Mouse (Mus musculus): ENCODE measurements around the gene Fhl3. TPM values are rescaled to one million over a fixed set of nuclear protein-coding genes. Genes with fewer than 3 reads are reported as not detected.
"Not testable (repeated sequence)": the region's sequence is repeated elsewhere in the genome, so short reads cannot be mapped to it uniquely, and the experiment has no call there.

The Fhl3 gene
- polyA plus RNA-seq, 1 experiment from 2014 or later: 6.7 TPM

- H3K4me3 ChIP-seq: no peak overlapping the region
- H3K4me2 ChIP-seq: peak overlapping the region; percentile 79
- 4% methylated on average over 5 of the region's 5 CpGs for WGBS
- peaks cover 22% of the 10 kb centered on the region for H3K36me3 ChIP-seq
- no peaks in the 10 kb centered on the region for H3K9me3 ChIP-seq
- ATAC-seq (ENCODE audit: extremely low read depth, insufficient number of reproducible peaks, low FRiP score, low TSS enrichment): no peak
- H3K4me1 ChIP-seq: peaks cover 45% of the 10 kb centered on the region
- H3K27ac ChIP-seq (replicated peaks): no peak overlapping the region
- 0 out of 2 replicates have a peak overlapping the region, but pooled peaks have one; percentile 79 for H3K9ac ChIP-seq
- no peaks in the 10 kb centered on the region for H3K27me3 ChIP-seq (replicated peaks)
Measured at GRCm38 (mm10) chr4:124710776-124711291, 10.3 kb downstream of the Fhl3 start.

DNA sequence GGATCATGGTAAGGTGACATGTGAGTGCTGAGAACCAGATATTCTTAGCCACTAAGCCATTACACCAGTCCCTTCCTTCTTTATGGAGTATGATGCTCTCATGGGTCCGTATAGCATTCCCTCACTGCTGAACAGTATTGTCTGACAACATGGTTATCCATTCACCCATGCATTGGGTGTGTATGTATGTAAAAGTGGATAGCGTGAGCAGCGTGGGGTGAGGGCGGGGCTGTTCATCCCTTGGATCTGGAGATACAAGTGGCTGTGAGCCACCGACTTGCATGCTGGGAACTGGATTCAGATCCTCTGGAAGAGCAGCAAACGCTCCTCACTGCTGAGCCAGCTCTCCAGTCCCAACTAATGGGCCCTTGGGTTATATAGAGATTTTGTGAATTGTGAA, 12.1 kb downstream of the Fhl3 start:
- ATAC-seq (ENCODE audit: extremely low read depth, insufficient number of reproducible peaks, low FRiP score, low TSS enrichment): no peak
- no peak overlapping the region for H3K4me3 ChIP-seq

DNA sequence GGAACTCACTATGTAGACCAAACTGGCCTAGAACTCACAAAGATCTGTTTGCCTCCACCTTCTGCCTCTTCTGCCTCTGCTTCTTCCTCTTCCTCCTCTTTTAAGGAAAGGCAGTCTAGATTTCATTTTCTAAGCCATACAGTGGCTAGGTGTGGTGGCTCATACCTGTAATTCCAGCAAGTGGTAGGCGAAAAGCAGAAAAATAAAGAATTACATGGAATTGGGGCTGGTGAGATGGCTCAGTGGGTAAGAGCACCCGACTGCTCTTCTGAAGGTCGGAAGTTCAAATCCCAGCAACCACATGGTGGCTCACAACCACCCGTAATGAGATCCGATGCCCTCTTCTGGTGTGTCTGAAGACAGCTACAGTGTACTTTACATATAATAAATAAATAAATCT, 13.3 kb downstream of the Fhl3 start:
- not testable (repeated sequence) for H3K4me2 ChIP-seq; ATAC-seq (ENCODE audit: extremely low read depth, insufficient number of reproducible peaks, low FRiP score, low TSS enrichment); H3K9ac ChIP-seq; H3K9me3 ChIP-seq; H3K27ac ChIP-seq (replicated peaks); H3K27me3 ChIP-seq (replicated peaks); H3K4me3 ChIP-seq
- Histone ChIP-seq H3K4me1 (peaks cover 35% of the 10 kb centered on the region), H3K36me3 (peaks cover 32% of the 10 kb centered on the region)
- whole genome bisulfite sequencing: 72% methylated on average over 5 of the region's 5 CpGs

More for the DNA sequence above, 12.1 kb downstream of the Fhl3 start:
- Histone ChIP-seq H3K4me1 (peaks cover 46% of the 10 kb centered on the region), H3K4me2 (no peak overlapping the region), H3K36me3 (peaks cover 22% of the 10 kb centered on the region), H3K9ac (no peak overlapping the region), H3K9me3 (no peaks in the 10 kb centered on the region), H3K27me3 (replicated peaks) (no peaks in the 10 kb centered on the region), H3K27ac (replicated peaks) (no peak overlapping the region)
- 81% methylated on average over 6 of the region's 6 CpGs for WGBS

- peaks cover 26% of the 10 kb centered on the region for H3K4me1 ChIP-seq
- no peaks in the 10 kb centered on the region for H3K9me3 ChIP-seq
- no peaks in the 10 kb centered on the region for H3K27me3 ChIP-seq (replicated peaks)
- peak within 1 kb of the TSS; percentile 98 for H3K9ac ChIP-seq
- H3K4me2 ChIP-seq: peak within 1 kb of the TSS; percentile 90
- H3K36me3 ChIP-seq: peaks cover 41% of the 10 kb centered on the region
- ATAC-seq (ENCODE audit: extremely low read depth, insufficient number of reproducible peaks, low FRiP score, low TSS enrichment): peak; percentile 66; the same call in 1 of the 2 replicates
- WGBS: under 1% methylated on average over 57 of the region's 57 CpGs
- H3K27ac ChIP-seq (replicated peaks): peak within 1 kb of the TSS; percentile 71
- peak within 1 kb of the TSS; percentile 97 for H3K4me3 ChIP-seq
Measured at GRCm38 (mm10) chr4:124714545-124715481, 14.3 kb downstream of the Fhl3 start, which contains the start of gene Sf3a3. TSS of gene Sf3a3 (plus strand) at chr4:124714776.

GRCm38 (mm10) chr4:124719101-124719500, 18.6 kb downstream of the Fhl3 start:
- WGBS: 94% methylated on average over 4 of the region's 4 CpGs
- H3K4me2 ChIP-seq: no peak overlapping the region
- H3K36me3 ChIP-seq: peaks cover 84% of the 10 kb centered on the region
- no peaks in the 10 kb centered on the region for H3K27me3 ChIP-seq (replicated peaks)
- H3K27ac ChIP-seq (replicated peaks): no peak overlapping the region
- no peak overlapping the region for H3K4me3 ChIP-seq
- no peaks in the 10 kb centered on the region for H3K9me3 ChIP-seq
- ATAC-seq (ENCODE audit: extremely low read depth, insufficient number of reproducible peaks, low FRiP score, low TSS enrichment): no peak
- H3K4me1 ChIP-seq: peaks cover 16% of the 10 kb centered on the region
- H3K9ac ChIP-seq: no peak overlapping the region

GRCm38 (mm10) chr4:124726121-124726520, 25.6 kb downstream of the Fhl3 start:
- H3K27me3 ChIP-seq (replicated peaks): no peaks in the 10 kb centered on the region
- H3K4me2 ChIP-seq: no peak overlapping the region
- H3K4me1 ChIP-seq: no peaks in the 10 kb centered on the region
- H3K4me3 ChIP-seq: no peak overlapping the region
- H3K9me3 ChIP-seq: no peaks in the 10 kb centered on the region
- WGBS: 87% methylated on average over 6 of the region's 6 CpGs
- H3K27ac ChIP-seq (replicated peaks): no peak overlapping the region
- no peak for ATAC-seq (ENCODE audit: extremely low read depth, insufficient number of reproducible peaks, low FRiP score, low TSS enrichment)
- H3K36me3 ChIP-seq: peaks cover 100% of the 10 kb centered on the region
- no peak overlapping the region for H3K9ac ChIP-seq

- Histone ChIP-seq H3K27me3 (replicated peaks) (no peaks in the 10 kb centered on the region), H3K4me2 (no peak overlapping the region), H3K4me3 (no peak overlapping the region), H3K9me3 (no peaks in the 10 kb centered on the region), H3K27ac (replicated peaks) (no peak overlapping the region), H3K9ac (no peak overlapping the region), H3K4me1 (peaks cover 5% of the 10 kb centered on the region), H3K36me3 (peaks cover 19% of the 10 kb centered on the region)
- ATAC-seq (ENCODE audit: extremely low read depth, insufficient number of reproducible peaks, low FRiP score, low TSS enrichment): no peak
- WGBS: 70% methylated on average over 2 of the region's 2 CpGs
Measured at GRCm38 (mm10) chr4:124736952-124737351, 36.5 kb downstream of the Fhl3 start.

GRCm38 (mm10) chr4:124737486-124737885, 37.0 kb downstream of the Fhl3 start:
- Histone ChIP-seq H3K9me3 (no peaks in the 10 kb centered on the region), H3K4me3 (no peak overlapping the region), H3K36me3 (peaks cover 14% of the 10 kb centered on the region), H3K4me2 (no peak overlapping the region), H3K9ac (no peak overlapping the region), H3K4me1 (peaks cover 10% of the 10 kb centered on the region), H3K27me3 (replicated peaks) (no peaks in the 10 kb centered on the region), H3K27ac (replicated peaks) (no peak overlapping the region)
- 72% methylated on average over 5 of the region's 5 CpGs for WGBS
- no peak for ATAC-seq (ENCODE audit: extremely low read depth, insufficient number of reproducible peaks, low FRiP score, low TSS enrichment)

DNA sequence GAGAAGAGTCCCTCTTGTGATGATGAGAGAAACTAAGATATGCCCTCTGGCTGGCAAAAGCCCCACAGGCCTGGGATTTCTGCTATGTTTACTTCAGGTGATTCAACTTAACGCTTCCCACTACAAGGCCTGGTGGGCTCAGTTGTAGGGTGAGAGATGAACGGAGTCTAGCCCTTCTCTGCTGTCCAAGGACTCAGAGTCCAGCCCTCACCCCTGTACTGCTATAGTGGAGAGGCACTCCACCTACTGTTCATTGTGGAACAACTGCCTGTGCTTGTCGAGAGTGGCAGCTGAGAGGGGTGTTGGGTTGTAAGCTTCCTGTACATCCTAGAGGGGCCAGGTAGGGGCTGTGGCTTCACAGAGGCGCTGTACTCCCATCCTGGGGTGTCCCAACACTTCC, 37.5 kb downstream of the Fhl3 start:
- H3K27me3 ChIP-seq (replicated peaks): no peaks in the 10 kb centered on the region
- no peak overlapping the region for H3K27ac ChIP-seq (replicated peaks)
- no peak overlapping the region for H3K4me3 ChIP-seq
- peaks cover 10% of the 10 kb centered on the region for H3K4me1 ChIP-seq
- WGBS: 55% methylated on average over 4 of the region's 4 CpGs
- H3K4me2 ChIP-seq: no peak overlapping the region
- no peak for ATAC-seq (ENCODE audit: extremely low read depth, insufficient number of reproducible peaks, low FRiP score, low TSS enrichment)
- H3K9ac ChIP-seq: no peak overlapping the region
- no peaks in the 10 kb centered on the region for H3K9me3 ChIP-seq
- H3K36me3 ChIP-seq: peaks cover 8% of the 10 kb centered on the region

DNA sequence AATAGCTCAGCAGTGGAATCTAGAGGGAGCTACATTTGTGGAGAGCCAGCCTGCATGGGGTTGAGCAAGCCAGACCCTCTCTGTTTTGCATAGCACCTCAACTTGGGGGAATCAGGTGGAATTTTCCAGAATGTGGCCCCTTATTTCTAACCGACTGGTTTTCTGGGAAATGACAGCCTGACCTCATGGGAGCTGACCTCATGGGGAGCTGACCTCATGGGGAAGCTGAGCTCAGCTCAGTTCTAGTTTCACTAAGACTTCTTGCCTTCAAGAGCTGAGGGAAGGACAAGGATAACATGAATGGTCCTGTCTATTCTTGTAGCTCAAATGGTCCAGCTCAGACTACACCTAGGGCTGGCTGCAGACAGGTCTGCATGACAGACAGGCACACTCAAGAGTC, 38.3 kb downstream of the Fhl3 start:
- Histone ChIP-seq H3K27me3 (replicated peaks) (no peaks in the 10 kb centered on the region), H3K9ac (no peak overlapping the region), H3K4me2 (no peak overlapping the region), H3K36me3 (peaks cover under 1% of the 10 kb centered on the region), H3K9me3 (no peaks in the 10 kb centered on the region), H3K4me1 (peaks cover 10% of the 10 kb centered on the region), H3K4me3 (no peak overlapping the region), H3K27ac (replicated peaks) (no peak overlapping the region)
- no peak for ATAC-seq (ENCODE audit: extremely low read depth, insufficient number of reproducible peaks, low FRiP score, low TSS enrichment)
- 28% methylated on average over 1 of the region's 1 CpGs for WGBS

- no peak; the same call in 1 of the 2 replicates for ATAC-seq (ENCODE audit: extremely low read depth, insufficient number of reproducible peaks, low FRiP score, low TSS enrichment)
- H3K9me3 ChIP-seq: no peaks in the 10 kb centered on the region
- H3K36me3 ChIP-seq: peaks cover 9% of the 10 kb centered on the region; the same call in 1 of the 2 replicates
- 13% methylated on average over 25 of the region's 25 CpGs for WGBS
- peaks cover 10% of the 10 kb centered on the region for H3K4me1 ChIP-seq
- peak within 1 kb of the TSS; percentile 77 for H3K9ac ChIP-seq
- peak within 1 kb of the TSS; percentile 62 for H3K27ac ChIP-seq (replicated peaks)
- peak within 1 kb of the TSS; percentile 73 for H3K4me2 ChIP-seq
- H3K27me3 ChIP-seq (replicated peaks): no peaks in the 10 kb centered on the region
- peak within 1 kb of the TSS; percentile 60 for H3K4me3 ChIP-seq
Measured at GRCm38 (mm10) chr4:124741376-124742343, 41.2 kb downstream of the Fhl3 start, which contains the start of gene Inpp5b. TSS of gene Inpp5b (plus strand) at chr4:124741850.
